Mouse (Mus musculus) adrenal gland, postnatal 36 days (tissue): ENCODE measurements at regions not wholly inside any gene's neighbourhood (a gene's known extent, or its start where the extent isn't known, plus 50 kb on each side); places are given as distances from the start of the nearest gene placed in this dataset.

Experiments
- DNase-seq, 2 experiments: peaks; one replicate each; pipeline ENCODE4 v3.0.0; 2021; ENCODE audit warnings: mixed read lengths in 1 of 2

DNA sequence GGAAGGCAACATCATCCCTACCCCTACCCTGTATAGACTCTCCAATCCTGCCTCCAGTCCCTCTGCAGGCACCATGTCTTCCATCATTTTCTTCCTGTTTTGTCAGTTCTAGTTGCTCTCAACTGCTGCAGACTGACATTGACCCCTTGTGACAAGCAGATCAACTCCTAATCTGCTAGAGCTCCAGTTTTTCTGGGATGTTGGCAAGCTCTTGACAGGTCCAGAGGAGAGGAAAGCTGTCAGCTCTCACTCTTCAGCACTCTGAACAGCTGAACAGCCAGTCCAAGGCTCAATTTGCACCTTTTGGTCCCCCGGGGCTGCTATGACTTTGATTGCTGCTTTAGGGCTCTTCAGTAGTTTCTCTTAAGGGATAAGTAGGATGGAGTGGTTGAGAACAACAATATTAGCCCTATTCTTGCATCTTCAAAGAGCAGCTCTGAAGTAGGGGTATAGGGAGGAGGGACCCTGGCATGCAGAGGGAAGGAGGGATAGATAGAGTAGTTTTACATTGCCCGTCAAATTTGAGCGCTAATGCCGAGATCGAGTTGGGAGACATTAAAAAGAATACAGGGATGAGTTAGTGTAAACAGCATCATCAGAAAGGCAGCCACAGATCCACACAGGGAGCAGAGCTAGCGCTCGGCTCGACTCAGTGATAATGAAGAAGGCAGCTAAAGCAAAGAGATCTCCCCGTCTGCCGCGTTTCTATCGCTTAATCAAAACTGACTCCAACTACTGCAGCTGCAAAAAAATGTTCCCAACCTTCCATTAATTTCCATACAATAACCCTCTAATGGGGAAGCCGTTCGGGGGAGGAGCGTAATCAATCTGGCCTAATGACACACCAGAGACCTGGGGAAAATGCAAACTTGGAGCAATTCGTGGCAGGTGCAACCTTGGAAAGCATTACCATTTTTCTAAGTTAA lies 257.1 kb upstream of the Camk1g start:
- DNase-seq: no peak

- peak; percentile 58 to 68 for DNase-seq
These were observed 255.2 kb upstream of the Camk1g start for GRCm38 (mm10) chr1:193625101-193625956.

- DNase-seq: no peak
These were observed 253.5 kb upstream of the Camk1g start for GRCm38 (mm10) chr1:193623571-193623970.

GRCm38 (mm10) chr1:193618250-193618649 lies 248.2 kb upstream of the Camk1g start:
- no peak for DNase-seq

DNA sequence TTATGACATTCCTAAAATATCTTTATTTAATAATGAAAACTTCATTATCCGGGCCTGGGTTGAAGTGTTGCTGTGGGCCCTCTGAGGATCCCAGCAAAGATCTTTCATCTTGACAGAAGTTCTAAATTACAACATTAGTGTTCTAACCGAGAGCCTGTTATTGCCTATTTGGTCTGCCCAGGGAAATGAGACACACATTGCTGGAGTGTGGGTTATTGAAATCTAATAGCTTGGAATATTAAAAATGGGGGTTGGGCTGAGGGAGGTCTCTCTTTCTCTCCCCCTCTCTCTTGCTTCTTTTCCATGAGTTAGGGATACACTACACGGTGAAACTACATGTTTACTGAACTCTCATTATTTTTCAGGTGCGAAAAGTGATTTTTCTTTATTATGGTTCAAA lies 240.4 kb upstream of the Camk1g start:
- DNase-seq: no peak

DNA sequence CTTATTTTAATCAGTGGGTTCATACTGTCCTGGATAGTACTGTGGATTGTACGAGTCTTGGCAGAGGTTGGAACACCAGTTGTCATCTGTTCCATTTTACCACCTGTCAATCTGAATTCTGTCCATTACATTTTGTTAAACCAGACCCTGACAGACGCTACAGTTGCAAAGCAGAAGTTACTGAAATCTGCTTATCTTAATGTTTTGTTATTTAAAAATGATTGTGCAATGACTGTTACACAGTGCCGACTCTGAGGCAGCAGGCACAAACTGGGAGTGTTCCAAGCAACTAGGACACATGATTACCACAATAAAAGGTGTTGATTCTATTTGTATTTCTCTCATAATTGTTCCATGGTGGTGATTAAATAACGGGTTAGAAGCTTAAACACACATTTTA lies 229.8 kb upstream of the Camk1g start:
- DNase-seq: no peak

- DNase-seq: peak; percentile 7 to 15
These were observed 229.1 kb upstream of the Camk1g start for GRCm38 (mm10) chr1:193599163-193599562.

- DNase-seq: no peak
These were observed 220.3 kb upstream of the Camk1g start for GRCm38 (mm10) chr1:193590301-193590829.

DNA sequence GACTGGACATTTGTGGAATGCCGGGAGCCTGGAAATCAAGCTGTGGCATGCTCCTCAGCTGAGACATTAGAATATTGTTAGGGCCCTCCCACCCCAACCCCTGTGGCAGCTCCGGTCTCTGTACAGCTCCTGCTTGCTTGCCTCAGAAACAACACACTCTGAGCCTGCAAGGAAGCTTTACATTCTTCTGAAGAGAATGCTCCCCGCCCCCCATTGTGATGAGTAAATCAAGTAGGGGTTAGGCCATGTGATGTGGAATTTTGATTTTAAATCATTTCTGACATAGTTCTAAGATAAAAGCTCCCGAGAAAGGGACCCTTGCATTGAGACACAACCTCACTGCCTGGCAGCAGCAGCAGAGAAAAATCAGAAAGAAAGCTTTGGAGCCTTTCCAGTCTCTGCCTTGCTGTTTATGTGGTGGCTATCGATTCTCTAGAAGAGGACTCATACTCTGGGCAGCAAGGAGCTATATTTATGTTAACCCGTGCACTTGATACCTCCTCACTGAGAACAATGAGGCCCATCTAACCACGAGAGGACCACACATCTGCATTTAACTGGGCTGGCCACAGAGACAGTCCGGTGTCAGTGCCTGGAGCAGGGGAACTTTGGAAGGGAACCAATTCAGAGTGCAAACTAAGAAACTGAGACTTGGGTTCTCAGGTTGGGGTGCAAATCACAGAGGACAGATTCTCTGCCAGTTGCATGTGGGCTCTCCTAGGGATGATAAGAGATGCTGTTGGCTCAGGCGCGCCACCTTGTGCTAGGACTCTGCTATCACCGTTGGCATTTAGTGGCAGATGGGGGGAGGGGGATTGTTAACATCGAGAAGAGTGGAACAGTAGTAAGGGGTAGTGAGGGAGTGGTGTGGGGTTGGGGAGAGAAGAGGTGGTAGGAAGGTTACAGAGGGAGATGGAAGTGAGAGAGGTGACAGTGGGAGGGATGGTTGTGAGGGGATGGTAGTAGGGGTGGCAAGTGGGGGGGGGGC lies 218.7 kb upstream of the Camk1g start:
- DNase-seq: peak; percentile 67 to 75

DNA sequence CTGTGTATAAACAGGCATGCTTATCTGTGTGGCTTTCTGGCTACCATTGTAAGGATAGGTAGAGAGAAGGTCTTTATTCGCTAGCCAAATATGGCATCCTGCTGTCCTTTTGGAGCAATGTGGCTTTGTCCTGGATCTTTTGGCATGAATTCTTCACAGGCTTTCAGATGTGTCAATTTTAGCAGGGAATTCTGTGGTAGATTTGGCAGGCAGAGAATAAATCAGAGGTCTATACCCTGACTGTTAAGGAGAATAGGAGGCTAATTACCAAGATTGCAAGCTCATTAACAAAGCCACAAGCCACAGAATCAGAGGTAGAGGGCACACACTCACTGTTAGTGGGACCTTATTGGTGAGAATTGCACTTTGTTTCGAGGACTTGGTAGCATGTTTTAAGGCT lies 217.2 kb upstream of the Camk1g start:
- no peak for DNase-seq

- no peak for DNase-seq
These were observed 216.8 kb upstream of the Camk1g start for GRCm38 (mm10) chr1:193586896-193587295.

- no peak for DNase-seq
These were observed 213.7 kb upstream of the Camk1g start for GRCm38 (mm10) chr1:193583791-193584190.

DNA sequence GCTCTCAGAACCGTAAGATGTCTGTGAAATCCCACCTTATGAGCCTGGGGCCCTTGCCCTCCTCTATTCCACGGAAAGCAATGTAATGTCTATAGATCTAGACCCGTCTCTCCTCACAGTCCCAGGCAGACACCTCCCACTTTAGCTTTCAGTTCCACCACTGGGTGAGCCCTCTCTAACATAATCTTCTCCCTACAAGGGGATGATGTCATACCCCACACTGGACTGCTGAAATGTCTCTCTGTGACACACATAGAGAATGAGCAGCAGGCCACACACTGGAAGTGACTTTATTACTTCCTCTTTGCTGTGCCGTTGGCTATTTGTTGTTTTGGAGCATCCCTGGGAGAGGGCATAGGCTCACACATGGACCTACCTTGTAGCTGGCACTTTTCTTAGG lies 210.3 kb upstream of the Camk1g start:
- DNase-seq: no peak

- DNase-seq: no peak
These were observed 209.6 kb upstream of the Camk1g start for GRCm38 (mm10) chr1:193579671-193580070.

- DNase-seq: no peak
These were observed 208.6 kb upstream of the Camk1g start for GRCm38 (mm10) chr1:193578661-193579175.

DNA sequence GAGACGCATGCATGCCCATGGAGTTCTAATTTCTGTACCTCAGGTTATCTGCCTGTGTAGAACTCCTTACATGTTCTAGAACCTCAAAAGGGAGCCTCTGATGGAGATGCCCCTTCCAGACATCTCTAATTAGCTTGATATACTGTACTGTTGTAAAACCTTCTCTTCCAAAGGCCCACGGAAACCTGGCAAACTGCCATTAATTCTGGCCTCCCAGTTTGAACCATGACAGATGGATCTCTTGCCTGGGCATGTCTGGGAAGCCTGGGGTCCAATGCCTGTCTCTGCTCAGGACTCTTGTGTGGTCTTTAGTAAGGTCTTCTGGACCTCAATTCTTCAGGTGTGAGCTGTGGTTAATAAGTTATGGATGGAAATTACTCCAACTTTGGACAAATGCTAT lies 207.7 kb upstream of the Camk1g start:
- DNase-seq: no peak

- peak; percentile 67 to 78 for DNase-seq
These were observed 206.1 kb upstream of the Camk1g start for GRCm38 (mm10) chr1:193575986-193576713.

GRCm38 (mm10) chr1:193572827-193573226 lies 202.7 kb upstream of the Camk1g start:
- DNase-seq: no peak

DNA sequence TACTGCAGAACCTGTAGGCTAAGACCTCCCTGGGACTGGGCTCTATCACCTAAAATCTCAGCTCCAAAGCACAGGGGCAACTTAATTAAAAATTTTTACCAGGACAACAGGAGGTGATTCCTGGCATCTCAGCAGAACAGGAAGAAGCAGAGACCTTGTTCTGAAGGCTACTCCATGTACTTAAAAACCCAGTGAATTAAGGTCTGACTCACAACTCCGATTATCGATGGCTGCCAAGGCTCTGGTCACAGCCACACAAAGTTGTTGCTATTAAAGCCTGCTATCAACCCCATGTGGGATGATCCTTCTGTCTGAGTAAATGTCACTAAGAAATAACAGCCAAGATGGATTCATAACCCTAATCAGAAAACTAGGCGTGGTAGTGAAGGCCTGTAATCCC lies 202.3 kb upstream of the Camk1g start:
- DNase-seq: peak; percentile 28 to 43

DNA sequence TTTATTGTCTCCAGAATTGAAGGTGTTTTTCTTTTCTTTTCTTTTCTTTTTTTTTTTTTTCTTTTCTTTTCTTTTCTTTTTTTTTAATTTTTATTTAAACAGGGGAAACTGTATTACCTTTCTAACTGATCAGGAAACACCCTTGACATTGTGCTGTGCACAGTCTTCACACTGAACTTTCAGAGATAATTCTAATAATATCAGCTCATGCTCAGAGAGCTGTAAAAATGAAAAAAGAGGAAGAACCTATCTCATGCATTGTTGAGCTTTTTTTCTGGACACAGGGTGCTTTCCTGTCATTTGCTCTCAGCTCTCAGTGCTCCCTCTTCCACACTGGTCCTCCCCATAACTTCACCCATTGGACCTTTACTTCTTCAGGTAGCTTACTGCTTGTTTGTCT lies 201.0 kb upstream of the Camk1g start:
- no peak for DNase-seq
